Mouse (Mus musculus) retina, adult 2 months (tissue): ENCODE data around the gene Porcn.
A peak's percentile ranks its signal among the peaks of the same experiment; 100 is the strongest.

Source experiments
- DNase-seq: peaks from one replicate; pipeline ENCODE4 v3.0.0-alpha.2; 2012; ENCODE audit warnings: low read depth, low spot score

Gene Porcn

GRCm38 (mm10) chrX:8206694-8207197, 421 bp upstream of the Porcn start:
- no peak for DNase-seq

- DNase-seq: no peak
Observed at GRCm38 (mm10) chrX:8205551-8205950, 774 bp downstream of the Porcn start.

- no peak for DNase-seq
Observed at GRCm38 (mm10) chrX:8205088-8205487, 1.2 kb downstream of the Porcn start.

- DNase-seq: no peak
Observed at GRCm38 (mm10) chrX:8204076-8204475, 2.2 kb downstream of the Porcn start.

- DNase-seq: no peak
Observed at GRCm38 (mm10) chrX:8203105-8203504, 3.2 kb downstream of the Porcn start.

- no peak for DNase-seq
Observed at GRCm38 (mm10) chrX:8193419-8193723, 13.0 kb downstream of the Porcn start, which contains the start of gene Ebp. Gene Ebp, minus strand, starts transcription at chrX:8193512.

GRCm38 (mm10) chrX:8192640-8193418, 13.5 kb downstream of the Porcn start:
- peak; percentile 61 for DNase-seq

- DNase-seq: no peak
Observed at GRCm38 (mm10) chrX:8192126-8192639, 14.1 kb downstream of the Porcn start.

GRCm38 (mm10) chrX:8182871-8183540, 23.3 kb downstream of the Porcn start:
- DNase-seq: no peak

- no peak for DNase-seq
Observed at GRCm38 (mm10) chrX:8179646-8180045, 26.7 kb downstream of the Porcn start.

GRCm38 (mm10) chrX:8178871-8179270, 27.5 kb downstream of the Porcn start:
- no peak for DNase-seq

- DNase-seq: peak; percentile 64
Observed at GRCm38 (mm10) chrX:8175504-8176385, 30.6 kb downstream of the Porcn start, which contains the start of gene Tbc1d25. Gene Tbc1d25, minus strand, starts transcription at chrX:8176181.

- DNase-seq: no peak
Observed at GRCm38 (mm10) chrX:8175169-8175503, 31.2 kb downstream of the Porcn start.

GRCm38 (mm10) chrX:8167716-8168647, 38.3 kb downstream of the Porcn start:
- DNase-seq: no peak

GRCm38 (mm10) chrX:8164471-8164870, 41.9 kb downstream of the Porcn start:
- no peak for DNase-seq

- DNase-seq: no peak
Observed at GRCm38 (mm10) chrX:8163076-8163475, 43.2 kb downstream of the Porcn start.

- peak; percentile 68 for DNase-seq
Observed at GRCm38 (mm10) chrX:8145153-8145991, 61.0 kb downstream of the Porcn start, which contains the start of gene Rbm3. Gene Rbm3, minus strand, starts transcription at chrX:8145880.
